Mouse (Mus musculus) colon, adult 2 months (tissue): ENCODE results near the gene Nphs2. TPM values are rescaled to one million over a fixed set of nuclear protein-coding genes. Genes with fewer than 3 reads are reported as not detected.

ENCODE experiments used
- polyA plus RNA-seq: library from polyadenylated mRNA; depleted of rRNA; stranded (reverse); fragments of >200 nt; gene quantifications from 2 replicates; pipeline ENCODE4 v1.2.3, GENCODE M21; 2012; rRNA removed

Nphs2 gene
- polyA plus RNA-seq = not detected in 2 replicates

DNA sequence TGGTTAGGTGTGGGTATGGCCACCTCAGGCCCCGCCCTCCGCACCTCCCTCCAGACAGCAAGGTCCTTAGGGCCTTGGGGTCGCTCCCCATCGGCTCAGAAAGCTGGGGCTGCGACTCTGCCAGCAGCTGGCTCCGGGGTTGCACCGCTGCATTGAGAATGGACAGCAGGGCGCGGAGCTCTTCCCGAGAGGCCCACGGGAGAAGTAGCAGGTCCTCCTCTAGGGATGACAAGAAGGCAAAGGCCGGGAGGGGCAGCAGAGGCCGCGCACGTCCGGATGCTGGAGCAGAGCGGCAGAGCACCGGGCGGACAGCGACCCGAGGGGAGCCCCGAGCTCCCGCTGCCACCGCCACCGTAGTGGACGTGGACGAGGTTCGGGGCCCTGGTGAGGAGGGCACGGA is at the start of gene Nphs2:
Nphs2 (plus strand) TSS at position 98 of the 400 bp plus-strand sequence.

DNA sequence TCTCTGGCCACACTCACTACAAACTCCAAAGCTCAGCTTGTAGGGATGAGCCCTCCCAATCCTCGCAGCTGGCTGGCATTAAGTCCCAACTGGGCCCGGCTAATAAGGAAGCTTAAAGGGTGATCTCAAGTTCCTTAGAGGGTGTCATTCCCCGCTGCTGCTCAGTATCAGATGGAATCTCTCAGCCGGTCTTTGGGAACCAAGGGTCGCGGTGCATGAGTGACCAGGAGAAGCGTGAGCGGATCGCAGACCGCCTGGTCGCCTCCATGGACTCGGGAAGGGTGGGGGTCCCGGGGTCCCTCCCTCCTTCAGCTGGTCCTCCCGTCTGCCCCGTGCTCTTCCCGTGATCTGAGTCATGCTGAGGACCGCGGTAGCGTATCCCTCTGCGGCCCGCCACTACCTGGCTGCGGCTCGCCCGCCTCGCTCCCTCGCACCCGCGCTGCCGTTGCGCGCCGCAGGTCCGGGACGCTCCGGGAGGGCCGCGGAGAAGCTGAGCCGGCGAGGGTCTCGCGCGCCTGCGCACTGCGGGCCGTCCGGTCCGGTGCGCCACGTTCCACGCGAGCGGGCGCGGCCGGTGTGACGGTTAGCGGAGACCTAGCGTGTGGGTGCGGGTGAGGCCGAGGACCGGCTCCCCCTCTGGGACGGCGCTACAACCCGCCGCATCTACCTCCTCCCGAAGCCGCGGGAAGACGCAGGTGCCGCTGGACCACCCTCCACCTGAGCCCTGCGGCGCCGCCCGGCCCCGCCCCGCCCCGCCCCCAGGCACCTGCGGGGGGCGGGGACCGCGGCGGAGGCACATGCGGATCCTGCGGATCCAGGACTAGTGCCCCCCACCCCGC is 7.4 kb upstream of the Nphs2 start, which contains the start of gene Tdrd5:
Tdrd5 (minus strand) TSS at position 754 of the 839 bp plus-strand sequence.

DNA sequence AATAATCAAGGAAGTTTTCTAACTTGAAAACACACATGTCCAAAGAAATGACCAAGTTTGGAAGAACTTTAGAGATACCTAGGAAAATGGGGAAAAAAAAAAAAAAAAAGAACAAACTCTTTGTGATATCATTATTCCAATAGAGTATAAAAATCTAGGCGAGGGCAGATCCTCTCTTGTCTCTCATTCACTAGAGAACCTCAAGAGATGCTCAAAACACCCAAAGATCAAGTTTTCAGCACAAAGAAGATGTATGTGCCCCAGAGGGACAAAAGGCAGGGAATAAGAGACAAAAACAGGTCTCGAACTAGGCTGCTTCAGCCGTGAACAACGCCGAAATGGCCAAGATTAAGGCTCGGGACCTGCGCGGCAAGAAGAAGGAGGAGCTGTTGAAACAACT is 55.2 kb downstream of the Nphs2 start, which contains the start of gene Gm2000:
Gm2000 (plus strand) TSS at position 301 of the 400 bp plus-strand sequence.

Other genes with a start within 250 kb of the Nphs2 start
- 0.64 and 0.81 TPM in 2 replicates for gene Fam163a, start 105.7 kb upstream of the Nphs2 start, polyA plus RNA-seq
- gene Tdrd5, start 7.1 kb upstream of the Nphs2 start, polyA plus RNA-seq = 0.03 and 0.05 TPM in 2 replicates
- gene Gm2000, start 55.3 kb downstream of the Nphs2 start, polyA plus RNA-seq = 24.7 and 30.2 TPM in 2 replicates
- gene Axdnd1, start 110.4 kb downstream of the Nphs2 start, polyA plus RNA-seq = not detected in 2 replicates
- gene Soat1, start 163.6 kb downstream of the Nphs2 start, polyA plus RNA-seq = 23.0 and 25.7 TPM in 2 replicates
- gene Gm10031, start 213.3 kb downstream of the Nphs2 start, polyA plus RNA-seq = 17.1 and 17.4 TPM in 2 replicates
- gene Abl2, start 248.1 kb downstream of the Nphs2 start, polyA plus RNA-seq = 5.3 TPM in 2 replicates